Mouse (Mus musculus): Measurements from ENCODE around the gene Olfr354.

Gene Olfr354

GRCm38 (mm10) chr2:36905380-36905779, at the start of gene Olfr354:
Olfr354 (plus strand) TSS chr2:36905680.
- no peak for DNase-seq

GRCm38 (mm10) chr2:36862560-36862959, 42.9 kb upstream of the Olfr354 start, which contains the start of gene Olfr351:
Olfr351 (minus strand) TSS chr2:36862660.
- DNase-seq: no peak

- no peak for DNase-seq
Observed at GRCm38 (mm10) chr2:36868160-36868559, 37.3 kb upstream of the Olfr354 start, which contains the start of gene Olfr352. Olfr352 (plus strand) TSS chr2:36868460.

DNA sequence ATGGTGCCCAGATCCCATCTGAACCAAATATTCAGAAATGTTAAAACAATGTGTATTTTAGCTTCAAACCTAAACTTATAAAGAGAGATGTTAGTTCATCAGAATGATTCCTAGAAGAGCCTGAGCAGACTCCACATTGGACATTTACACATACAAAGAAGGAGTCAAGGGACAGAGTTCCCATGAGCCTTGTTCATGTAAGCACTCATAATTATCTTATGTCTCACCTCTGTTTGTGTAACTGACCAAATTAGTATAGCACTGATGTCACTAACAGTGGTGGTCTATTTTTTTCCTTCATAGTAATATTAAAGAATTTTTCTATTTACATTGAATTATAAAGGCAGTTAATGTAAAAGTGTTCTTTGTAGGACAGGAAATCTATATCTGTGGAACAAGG, 12.6 kb upstream of the Olfr354 start, which contains the start of gene Olfr353:
TSS of gene Olfr353 (minus strand) at position 101 of the 400 bp plus-strand sequence.
- DNase-seq: no peak

GRCm38 (mm10) chr2:36897114-36897513, 8.4 kb upstream of the Olfr354 start:
- peak; percentile 85 for DNase-seq

- no peak for DNase-seq
Observed at GRCm38 (mm10) chr2:36928797-36929196, 23.3 kb downstream of the Olfr354 start, which contains the start of gene Olfr355. Olfr355 (minus strand) TSS chr2:36928897.

DNA sequence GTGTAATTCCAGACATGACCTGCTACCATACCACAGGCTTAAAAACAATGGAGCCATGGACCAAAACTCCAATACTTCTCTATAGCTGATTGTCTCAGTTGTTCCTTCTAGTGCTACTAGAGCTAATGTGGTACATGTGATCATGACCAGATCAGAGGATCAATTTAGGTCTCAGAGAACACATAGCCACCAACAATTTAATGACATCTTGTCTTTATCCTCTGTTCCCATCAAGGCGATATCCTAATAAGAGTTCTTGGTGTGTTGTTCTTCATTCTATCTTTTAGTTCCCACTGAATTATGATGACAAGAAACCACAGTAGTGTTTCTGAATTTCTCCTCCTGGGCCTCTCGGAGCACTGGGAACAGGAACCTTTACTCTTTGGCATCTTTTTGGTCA, 31.3 kb downstream of the Olfr354 start, which contains the start of gene Olfr356:
TSS of gene Olfr356 (plus strand) at position 301 of the 400 bp plus-strand sequence.
- DNase-seq: no peak
